Mouse (Mus musculus) liver, embryonic 14.5 days (tissue): ENCODE results near the gene Pyroxd2. TPM values are rescaled to one million over a fixed set of nuclear protein-coding genes. Genes with fewer than 3 reads are reported as not detected.

Experiments
- ATAC-seq: fragments of 200-750 bp; cut with Nextera tagmentation; 2 replicates; pipeline ENCODE4 v1.8.0; 2017; ENCODE audit warnings: moderate number of reproducible peaks, mild to moderate bottlenecking, moderate library complexity; ENCODE audit not compliant: insufficient read depth
- DNase-seq, 3 experiments: peaks; one replicate each; pipeline ENCODE4 v3.0.0-alpha.2; 2012 to 2013; ENCODE audit warnings: low read depth in 3 of 3, low spot score in 3 of 3
- H3K27ac ChIP-seq: fragments of 300-500 bp; sonication (generic); 2 replicates; pipeline ENCODE4 v1.5.1; 2014; ENCODE audit warnings: moderate library complexity, mild to moderate bottlenecking, control low read depth, inconsistent platforms
- H3K27me3 ChIP-seq: fragments of 300-500 bp; sonication (generic); 2 replicates; pipeline ENCODE4 v1.6.1; 2014; ENCODE audit warnings: mild to moderate bottlenecking, low read length, moderate library complexity; ENCODE audit not compliant: control insufficient read depth, insufficient read depth
- H3K36me3 ChIP-seq: fragments of 300-500 bp; sonication (generic); replicated peaks from 2 replicates; pipeline ENCODE4 v1.6.1; 2014; ENCODE audit warnings: low read depth; ENCODE audit not compliant: control insufficient read depth, insufficient read depth
- H3K4me1 ChIP-seq, 2 experiments: fragments of 200-500 bp in 1 of 2; fragments of 300-500 bp in 1 of 2; sonication (generic) in 1 of 2; replicated peaks; 2 replicates each; pipeline ENCODE4 v1.6.1; 2012 to 2014; ENCODE audit warnings: antibody characterized with exemption in 1 of 2, inconsistent platforms in 1 of 2, low read length in 1 of 2; ENCODE audit not compliant: control insufficient read depth in 2 of 2, insufficient read depth in 2 of 2
- H3K4me2 ChIP-seq: fragments of 300-500 bp; sonication (generic); 2 replicates; pipeline ENCODE4 v1.6.1; 2014; ENCODE audit warnings: low read depth, mild to moderate bottlenecking, control low read depth, moderate library complexity
- H3K4me3 ChIP-seq, 2 experiments: fragments of 200-500 bp in 1 of 2; fragments of 300-500 bp in 1 of 2; sonication (generic) in 1 of 2; 2 replicates each; pipeline ENCODE4 v1.5.1; 2012 to 2014; ENCODE audit warnings: low read depth in 2 of 2, low read length in 2 of 2, mild to moderate bottlenecking in 2 of 2, control low read depth in 1 of 2, inconsistent platforms in 1 of 2, moderate library complexity in 1 of 2; ENCODE audit not compliant: insufficient read depth in 1 of 2
- H3K9ac ChIP-seq: fragments of 300-500 bp; sonication (generic); replicated peaks from 2 replicates; pipeline ENCODE4 v1.6.1; 2014; ENCODE audit warnings: mild to moderate bottlenecking, control low read depth, moderate library complexity
- H3K9me3 ChIP-seq: fragments of 300-500 bp; sonication (generic); 2 replicates; pipeline ENCODE4 v1.6.1; 2016; ENCODE audit warnings: low read length, mixed read lengths; ENCODE audit not compliant: control insufficient read depth
- CTCF ChIP-seq: IDR thresholded peaks from 2 replicates; pipeline ENCODE4 v1.5.1; 2016; ENCODE audit warnings: antibody characterized with exemption, low read depth, control low read depth
- EP300 ChIP-seq: IDR thresholded peaks from 2 replicates; pipeline ENCODE4 v1.6.1; 2016; ENCODE audit warnings: antibody characterized with exemption, low read depth
- WGBS: fragments of 180-500 bp; shearing (Covaris S2); extraction: QIAGEN DNeasy Blood & Tissue Kit; methylation state at CpG from one replicate; pipeline ENCODE4 v1.1.7; 2014; ENCODE audit not compliant: insufficient replicate concordance; 5-methylcytosine and 5-hydroxymethylcytosine counted together
- polyA plus RNA-seq, 2 experiments: library from polyadenylated mRNA; depleted of rRNA in 1 of 2; stranded (reverse) in 1 of 2; unstranded in 1 of 2; fragments of >200 nt; fragmentation: Nextera tagmentation in 1 of 2; extraction: Ambion mirVana in 1 of 2; gene quantifications; 2 replicates each; pipeline versions ENCODE4 v1.2.1 to v1.2.3; 2012 to 2014

The Pyroxd2 gene
- polyA plus RNA-seq, 2 experiments: 1.4 to 2.8 TPM

GRCm38 (mm10) chr19:42678191-42678590 lies 74.4 kb downstream of the Pyroxd2 start:
- Histone ChIP-seq H3K27ac (no peak overlapping the region), H3K9me3 (no peaks in the 10 kb centered on the region), H3K4me3 (no peak overlapping the region), H3K4me2 (no peak overlapping the region), H3K27me3 (no peaks in the 10 kb centered on the region), H3K36me3 (no peaks in the 10 kb centered on the region), H3K4me1 (no peaks in the 10 kb centered on the region), H3K9ac (no peak overlapping the region)
- DNase-seq (no peak), ATAC-seq (no peak)
- 55% methylated on average over 10 of the region's 10 CpGs for WGBS
- TF ChIP-seq EP300: no peak

- DNase-seq (no peak), ATAC-seq (no peak)
- Histone ChIP-seq H3K4me2 (no peak overlapping the region), H3K9ac (no peak overlapping the region), H3K4me1 (no peaks in the 10 kb centered on the region), H3K9me3 (no peaks in the 10 kb centered on the region), H3K27ac (no peak overlapping the region), H3K36me3 (no peaks in the 10 kb centered on the region), H3K27me3 (no peaks in the 10 kb centered on the region), H3K4me3 (no peak overlapping the region)
- TF ChIP-seq EP300: no peak
- TF ChIP-seq CTCF: no peak
- 70% methylated on average over 3 of the region's 3 CpGs for WGBS
Measured at GRCm38 (mm10) chr19:42677452-42677851, 75.1 kb downstream of the Pyroxd2 start.

- Histone ChIP-seq H3K27me3 (no peaks in the 10 kb centered on the region), H3K4me3 (no peak overlapping the region), H3K27ac (no peak overlapping the region), H3K9ac (no peak overlapping the region), H3K4me1 (no peaks in the 10 kb centered on the region), H3K36me3 (no peaks in the 10 kb centered on the region), H3K9me3 (no peaks in the 10 kb centered on the region), H3K4me2 (no peak overlapping the region)
- 38% methylated on average over 3 of the region's 3 CpGs for WGBS
- no peak for DNase-seq
- no peak for TF ChIP-seq EP300
- no peak for TF ChIP-seq CTCF
- no peak for ATAC-seq
Measured at GRCm38 (mm10) chr19:42676931-42677330, 75.6 kb downstream of the Pyroxd2 start.

Other genes with a start within 250 kb of the Pyroxd2 start
- 4.2 and 7.8 TPM in 2 replicates for gene R3hcc1l, start 234.0 kb downstream of the Pyroxd2 start, polyA plus RNA-seq (2012; rRNA removed)
- gene R3hcc1l, start 234.0 kb downstream of the Pyroxd2 start, polyA plus RNA-seq (2014; fragmentation: Nextera tagmentation; extraction: Ambion mirVana): 8.6 and 12.2 TPM in 2 replicates
- gene Loxl4, start 140.0 kb downstream of the Pyroxd2 start, polyA plus RNA-seq (2012; rRNA removed): 0.03 and 0.06 TPM in 2 replicates
- 0.05 and 0.06 TPM in 2 replicates for gene Loxl4, start 140.0 kb downstream of the Pyroxd2 start, polyA plus RNA-seq (2014; fragmentation: Nextera tagmentation; extraction: Ambion mirVana)
- gene Hps1, start 27.2 kb upstream of the Pyroxd2 start, polyA plus RNA-seq (2012; rRNA removed): 6.1 and 6.2 TPM in 2 replicates
- 4.6 and 5.1 TPM in 2 replicates for gene Hps1, start 27.2 kb upstream of the Pyroxd2 start, polyA plus RNA-seq (2014; fragmentation: Nextera tagmentation; extraction: Ambion mirVana)